Mouse (Mus musculus) left cerebral cortex, adult 18-20 months (tissue): ENCODE data around the gene Ptchd1. TPM values are rescaled to one million over a fixed set of nuclear protein-coding genes. Genes with fewer than 3 reads are reported as not detected.
A peak's percentile ranks its signal among the peaks of the same experiment; 100 is the strongest.

ENCODE experiments used
- DNase-seq, 2 experiments: peaks; one replicate each; pipeline ENCODE4 v3.0.0; 2021 to 2022; ENCODE audit warnings: low spot score in 2 of 2, mixed read lengths in 1 of 2
- long read RNA-seq, 2 experiments: library from polyadenylated mRNA; stranded (forward); transcript quantifications; one replicate each; pipeline ENCODE4 v2.0.0; 2021
- total RNA-seq, 2 experiments: library from RNA; stranded (reverse); gene quantifications; 2 replicates each; pipeline ENCODE4 v1.2.3; 2021

Ptchd1 gene
- 10 to 100 TPM; 17.5 to 18.8 TPM for total RNA-seq
- long read RNA-seq, experiment 1, partial matches to known transcripts, result 0 of 2 reads
- long read RNA-seq, experiment 1, other reads (novel, unspliced or antisense), result 2 of 2 reads
- long read RNA-seq, experiment 2, partial matches to known transcripts, result 0 of 5 reads
- long read RNA-seq, experiment 2, other reads (novel, unspliced or antisense), result 5 of 5 reads

- peak; percentile 11 to 34 for DNase-seq
Measured at GRCm38 (mm10) chrX:155623701-155624281, at the start of gene Ptchd1. Ptchd1 (minus strand) TSS chrX:155623814.

DNA sequence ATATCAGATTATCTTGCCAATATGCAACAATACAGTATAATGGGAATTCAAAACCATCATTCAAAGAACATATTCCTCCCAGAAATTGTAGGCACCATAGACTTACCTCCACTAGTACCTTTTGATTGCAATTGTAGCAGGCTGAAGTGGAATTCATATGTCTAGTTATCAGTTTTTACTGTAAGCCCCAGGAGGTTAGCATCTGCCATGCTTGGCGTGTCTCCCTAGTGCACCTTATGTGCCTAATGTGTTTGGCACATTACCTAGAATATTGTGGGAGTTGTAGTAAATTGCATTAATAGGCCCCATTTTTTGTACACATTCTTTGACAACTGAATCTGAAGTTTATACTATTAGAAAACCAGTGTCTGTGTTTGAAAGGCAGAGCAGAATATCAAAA is 34.4 kb upstream of the Ptchd1 start:
- DNase-seq, result no peak

DNA sequence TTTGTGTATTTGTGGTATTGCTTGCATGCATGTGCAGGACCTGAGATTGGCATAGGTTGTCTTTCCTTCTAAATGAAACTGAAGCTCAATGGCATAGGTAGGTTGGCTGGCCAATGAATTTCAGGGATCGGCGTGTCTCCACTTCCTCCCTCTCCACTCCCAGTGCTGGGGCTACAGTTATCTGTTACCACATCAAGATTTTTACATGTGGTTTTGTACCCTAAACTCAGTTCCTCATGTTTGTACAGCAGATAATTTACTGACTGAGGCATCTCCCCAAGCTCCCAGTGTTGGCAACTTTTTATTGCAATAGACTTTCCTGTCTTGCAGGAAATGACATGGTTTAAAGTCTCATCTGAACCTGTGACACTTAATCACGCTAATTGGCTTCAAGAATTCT is 22.4 kb upstream of the Ptchd1 start:
- DNase-seq, result no peak

DNA sequence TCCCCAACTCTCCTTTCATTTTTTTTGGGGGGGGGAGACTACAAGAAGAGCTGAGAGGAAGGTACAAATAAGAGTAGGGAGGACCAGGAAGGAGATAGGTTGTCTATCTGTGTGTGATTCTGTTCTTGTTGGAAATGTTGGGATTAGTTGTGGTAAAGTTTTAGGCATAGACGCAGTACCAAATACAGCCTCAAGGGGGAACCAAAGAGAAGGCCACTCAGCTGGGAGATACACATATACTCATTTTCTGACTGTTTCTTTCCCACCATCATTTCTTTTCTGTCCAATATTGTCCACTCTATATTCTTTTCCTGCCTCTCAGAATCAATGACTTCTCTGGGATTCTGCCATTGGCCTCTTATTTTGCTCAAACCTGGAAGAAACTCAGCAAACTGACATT is 20.4 kb upstream of the Ptchd1 start:
- peak; percentile 20 to 28 for DNase-seq

DNA sequence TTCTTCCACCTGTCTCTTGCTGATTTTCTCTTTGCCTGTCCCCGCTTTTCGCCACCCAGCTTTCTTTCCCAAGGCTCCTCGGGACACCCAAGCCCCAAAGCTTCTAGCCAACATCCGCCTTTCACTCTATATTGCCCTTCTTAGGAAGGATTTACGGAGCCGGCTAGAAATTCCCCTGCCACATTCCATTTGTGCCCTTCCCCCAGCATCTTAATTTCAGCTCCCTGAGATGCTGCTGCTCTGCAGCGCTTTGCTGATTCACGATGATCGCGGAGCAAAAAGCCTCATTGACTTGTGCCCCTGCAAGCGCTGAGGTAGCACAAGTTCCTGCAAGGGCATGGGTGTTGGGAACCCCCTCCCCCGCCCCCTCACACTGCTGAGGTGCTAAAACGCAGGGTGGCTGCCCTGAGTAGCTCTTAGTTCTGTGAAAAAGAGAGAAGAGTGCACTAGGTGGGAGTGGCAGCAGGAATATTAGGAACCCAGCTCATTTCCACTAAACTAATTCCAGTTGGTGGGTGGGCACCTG is 2.1 kb upstream of the Ptchd1 start:
- DNase-seq, result peak; percentile 2 to 11

GRCm38 (mm10) chrX:155624895-155625294 is 1.3 kb upstream of the Ptchd1 start:
- DNase-seq, result no peak

DNA sequence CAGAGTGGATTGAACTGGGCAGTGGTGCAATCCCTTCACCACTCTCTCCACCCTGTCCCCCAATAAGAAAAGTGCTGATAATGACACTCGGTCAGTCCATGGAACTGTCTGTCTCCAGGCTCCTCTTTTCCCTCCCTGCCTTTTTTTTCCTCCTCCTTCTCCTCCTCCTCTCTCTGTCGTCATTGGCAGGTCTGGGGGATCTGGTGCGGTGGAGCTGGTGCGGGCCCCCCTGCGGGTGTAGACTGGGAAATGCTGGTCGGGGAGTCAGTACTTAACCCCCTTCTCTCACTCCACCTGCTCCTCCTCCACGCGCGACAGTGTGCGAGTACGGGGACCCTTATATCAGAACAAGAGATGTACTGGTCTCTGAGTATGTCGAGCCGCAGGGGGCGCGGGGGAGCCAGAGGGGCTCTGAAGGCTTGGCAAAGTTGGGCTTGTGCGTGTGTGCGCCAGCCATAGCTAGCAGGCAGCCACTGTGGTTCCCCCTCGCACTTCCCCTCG is 777 bp upstream of the Ptchd1 start, which contains the start of gene Gm15155:
TSS of gene Gm15155 (plus strand) at position 401 of the 501 bp plus-strand sequence.
- DNase-seq, result peak; percentile 12 to 38

DNA sequence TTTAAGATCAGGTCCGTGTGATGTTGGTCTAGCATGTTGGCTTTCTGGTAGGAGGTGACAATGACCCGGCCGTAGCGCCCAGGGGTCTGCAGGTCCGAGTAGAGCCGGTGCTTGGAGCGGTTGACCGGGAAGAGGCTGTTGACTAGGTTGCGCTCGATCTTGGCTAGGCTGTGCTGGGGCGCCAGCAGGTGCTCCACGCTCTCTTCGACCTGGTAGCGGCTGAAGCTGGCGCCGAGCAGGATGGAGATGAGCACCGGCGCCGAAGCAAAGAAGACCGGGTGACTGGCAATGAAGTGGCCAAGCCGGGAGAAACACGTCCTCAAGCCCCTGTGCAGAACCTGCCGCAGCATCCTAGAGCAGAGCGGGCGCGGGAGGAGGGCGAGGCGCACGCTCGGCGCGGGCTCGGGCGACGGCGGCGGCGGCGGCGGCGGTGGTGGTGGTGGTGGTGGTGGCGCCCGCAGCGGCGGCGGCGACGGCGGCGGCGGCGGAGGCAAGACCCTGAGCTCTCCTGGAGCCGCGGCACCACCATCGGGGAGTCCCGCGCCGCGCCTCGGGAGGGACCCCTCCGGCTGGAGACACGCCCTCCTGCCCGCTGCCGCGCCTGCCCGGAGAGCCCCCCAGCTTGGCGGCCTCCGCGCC is 534 bp downstream of the Ptchd1 start:
- peak; percentile 8 to 21 for DNase-seq

- peak; percentile 3 to 12 for DNase-seq
Measured at GRCm38 (mm10) chrX:155622527-155622926, 1.1 kb downstream of the Ptchd1 start.

DNA sequence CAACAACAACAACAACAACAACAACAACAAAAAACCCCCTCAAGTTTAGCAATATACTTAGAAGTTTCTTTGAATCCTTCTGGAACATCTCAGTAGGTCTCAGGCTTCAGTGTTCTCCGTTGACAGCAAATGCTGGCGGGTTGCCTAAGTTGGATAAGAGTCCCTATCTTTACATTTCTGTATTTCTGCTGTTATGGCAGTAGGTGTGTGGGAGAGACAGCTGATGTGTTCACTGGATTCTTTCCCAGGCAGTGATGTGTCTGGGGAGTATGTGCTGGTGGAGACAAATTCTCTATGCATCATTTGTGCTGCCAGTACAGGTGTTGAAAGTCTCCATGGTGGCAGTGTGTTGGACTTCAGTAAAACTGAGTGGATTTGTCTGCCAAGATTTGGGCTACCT is 22.4 kb downstream of the Ptchd1 start:
- DNase-seq, result peak; percentile 64 to 68

- DNase-seq, result no peak
Measured at GRCm38 (mm10) chrX:155596390-155596789, 27.2 kb downstream of the Ptchd1 start.

DNA sequence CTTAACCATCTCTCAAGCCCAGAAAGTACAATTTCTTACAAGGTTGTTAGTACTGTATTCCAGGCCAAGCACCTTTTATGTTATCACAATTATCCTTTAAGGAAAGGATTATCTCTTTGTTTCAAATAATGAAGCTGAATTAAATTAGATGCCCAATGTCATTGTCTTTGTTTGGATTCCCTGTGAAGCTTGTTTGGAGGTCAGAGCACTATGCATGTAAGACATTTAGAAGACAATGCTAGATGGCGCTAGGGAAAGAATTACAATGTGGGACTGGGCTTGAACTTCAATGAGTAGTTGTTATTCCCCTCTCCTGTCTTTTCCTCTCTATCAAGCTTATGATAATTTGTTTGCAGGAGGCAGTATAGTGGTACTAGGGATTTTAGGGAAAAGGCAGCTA is 28.9 kb downstream of the Ptchd1 start:
- no peak for DNase-seq

- DNase-seq, result no peak
Measured at GRCm38 (mm10) chrX:155592467-155592866, 31.1 kb downstream of the Ptchd1 start.

DNA sequence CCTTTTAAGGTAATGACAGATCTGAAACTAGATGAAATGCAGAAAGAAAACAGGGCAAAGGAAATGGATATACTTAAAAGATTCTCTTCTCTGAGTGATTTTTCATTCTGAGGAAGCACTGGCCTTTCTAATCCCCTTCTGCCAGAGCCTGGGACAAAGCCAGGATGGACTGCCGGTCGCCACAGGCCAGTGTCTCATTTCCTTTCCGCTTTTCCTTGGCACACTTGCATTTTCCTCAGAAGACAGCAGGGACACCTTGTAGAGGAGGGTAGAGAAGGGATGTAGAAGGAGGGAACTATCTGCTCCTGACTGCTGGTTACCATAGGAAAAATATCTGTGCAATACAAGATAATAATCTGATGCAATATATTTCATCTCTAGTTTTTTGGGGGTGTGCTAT is 32.1 kb downstream of the Ptchd1 start:
- no peak for DNase-seq

- no peak for DNase-seq
Measured at GRCm38 (mm10) chrX:155584586-155584985, 39.0 kb downstream of the Ptchd1 start.

- no peak for DNase-seq
Measured at GRCm38 (mm10) chrX:155579791-155580190, 43.8 kb downstream of the Ptchd1 start.

DNA sequence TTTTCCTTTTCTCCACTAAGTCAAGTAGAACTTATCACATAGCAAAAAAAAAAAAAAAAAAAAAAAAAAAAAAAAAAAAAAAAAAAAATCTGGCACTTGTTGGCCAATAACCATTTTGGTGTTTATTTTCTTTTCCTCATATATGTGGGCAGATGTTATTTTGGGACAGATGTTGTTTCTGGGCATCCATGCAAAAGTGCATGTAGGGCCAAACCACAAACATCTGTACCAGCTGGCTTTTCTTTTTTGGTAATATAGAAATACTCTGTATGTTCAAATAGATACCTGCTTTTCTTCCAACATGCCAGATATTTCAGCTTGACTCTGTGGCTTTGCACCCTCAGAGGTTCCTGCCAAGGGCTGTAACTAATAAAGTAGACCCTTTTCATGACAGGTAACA is 51.2 kb downstream of the Ptchd1 start:
- no peak for DNase-seq

- DNase-seq, result no peak
Measured at GRCm38 (mm10) chrX:155543780-155544179, 79.8 kb downstream of the Ptchd1 start.
